In the genomic region with DNA sequence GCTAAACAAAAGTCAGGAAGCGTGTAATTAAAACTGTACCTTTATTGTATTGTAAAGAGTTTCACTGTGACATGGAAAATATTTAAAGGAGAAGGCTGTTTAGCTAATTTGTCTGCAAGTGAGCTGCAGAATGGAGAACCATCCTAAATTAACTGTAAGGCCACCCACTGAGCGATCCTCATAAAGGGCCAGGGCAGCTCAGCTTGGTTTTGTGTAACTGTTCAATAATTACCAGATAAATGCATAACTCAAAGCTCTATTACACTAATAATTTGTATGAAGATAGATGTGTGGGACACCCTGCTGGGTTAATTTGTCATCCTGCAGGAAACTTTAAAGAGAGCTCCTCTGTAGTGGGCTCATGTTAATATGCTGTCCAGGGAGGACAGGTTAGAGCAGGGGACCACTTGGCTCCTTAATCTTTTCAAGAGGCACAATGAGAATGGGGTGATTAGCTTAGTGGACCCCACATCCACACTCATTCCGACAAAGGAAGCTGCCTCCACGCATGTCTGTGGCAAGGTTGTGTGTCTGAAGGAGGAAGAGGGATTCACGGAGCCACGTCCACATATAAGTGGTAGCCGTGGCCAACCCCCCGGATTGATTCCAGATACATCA, we compare ENCODE assay signal across 20 mouse cellular contexts.
DNase-seq lines count a peak whose midpoint lies in the region; ATAC-seq lines count a peak whose summit lies in the region.
"Had no signal": no experiment of that assay in that cellular context is flagged by ENCODE, and none has a peak within 500 bp of the region (broad histone marks: within the 10 kb centered on the region; RNA-seq: fewer than 3 reads in every experiment).

No protein-coding gene starts in this region.

- 0 out of 2 replicates have a peak, but pooled peaks cover 7% of the 10 kb centered on the region for H3K36me3 ChIP-seq in hindbrain, embryonic 12.5 days
- no peaks in the 10 kb centered on the region for H3K36me3 ChIP-seq in hindbrain, embryonic 10.5 days
- H3K36me3 ChIP-seq in embryonic facial prominence, embryonic 10.5 days (replicated peaks) = no peaks in the 10 kb centered on the region
- no peaks in the 10 kb centered on the region for H3K36me3 ChIP-seq in hindbrain, embryonic 16.5 days (ENCODE audit: control insufficient read depth, insufficient read depth, low read length)
- no peaks in the 10 kb centered on the region for H3K36me3 ChIP-seq in neural tube, embryonic 15.5 days
- H3K36me3 ChIP-seq: intestine, embryonic 15.5 days had no signal

- 80% methylated on average over 8 of the region's 8 CpGs for WGBS in hindbrain, embryonic 12.5 days
- WGBS in hindbrain, embryonic 10.5 days = 90% methylated on average over 8 of the region's 8 CpGs
- WGBS in embryonic facial prominence, embryonic 10.5 days = 87% methylated on average over 8 of the region's 8 CpGs
- WGBS in hindbrain, embryonic 16.5 days = 66% methylated on average over 8 of the region's 8 CpGs
- WGBS in neural tube, embryonic 15.5 days = 44% methylated on average over 8 of the region's 8 CpGs

- no peak overlapping the region for H3K4me3 ChIP-seq in hindbrain, embryonic 12.5 days
- no peak overlapping the region for H3K4me3 ChIP-seq in hindbrain, embryonic 10.5 days
- no peak overlapping the region for H3K4me3 ChIP-seq in embryonic facial prominence, embryonic 10.5 days
- no peak overlapping the region for H3K4me3 ChIP-seq in hindbrain, embryonic 16.5 days (ENCODE audit: low read length)
- no peak overlapping the region for H3K4me3 ChIP-seq in neural tube, embryonic 15.5 days (replicated peaks)
- H3K4me3 ChIP-seq: embryonic facial prominence, embryonic 13.5 days; intestine, embryonic 15.5 days; left cerebral cortex, adult 2 months had no signal

- H3K4me1 ChIP-seq in hindbrain, embryonic 12.5 days = peaks cover 19% of the 10 kb centered on the region
- H3K4me1 ChIP-seq in hindbrain, embryonic 10.5 days (replicated peaks) = peaks cover 23% of the 10 kb centered on the region
- H3K4me1 ChIP-seq in embryonic facial prominence, embryonic 10.5 days = peaks cover 21% of the 10 kb centered on the region
- peaks cover 5% of the 10 kb centered on the region for H3K4me1 ChIP-seq in hindbrain, embryonic 16.5 days (ENCODE audit: control insufficient read depth, insufficient read depth, low read depth, low read length)
- peaks cover 21% of the 10 kb centered on the region for H3K4me1 ChIP-seq in neural tube, embryonic 15.5 days

- peak; percentile 30; the same call in 1 of the 2 replicates for ATAC-seq in hindbrain, embryonic 12.5 days (ENCODE audit: low FRiP score)
- 0 out of 2 replicates have a peak, but pooled peaks have one; percentile 23 for ATAC-seq in hindbrain, embryonic 16.5 days
- ATAC-seq in neural tube, embryonic 15.5 days (ENCODE audit: low FRiP score) = peak; percentile 39
- ATAC-seq: forebrain, postnatal 0 days; liver, postnatal 0 days had no signal

- DNase-seq in hindbrain, embryonic 10.5 days (ENCODE audit: low spot score) = no peak
- peak; percentile 9 for DNase-seq in embryonic facial prominence, embryonic 10.5 days (ENCODE audit: low spot score)
- no peak for DNase-seq in lung, adult 18-20 months
- no peak for DNase-seq in adrenal gland, adult 18-20 months (ENCODE audit: low spot score in 2 of 2)
- DNase-seq: adrenal gland, postnatal 10 days; cerebellum, adult 9-10 months; forebrain, postnatal 0 days; gastrocnemius, postnatal 10 days; liver; liver, postnatal 0 days; spleen, adult 18-20 months; thymus, postnatal 36 days had no signal

- H3K27ac ChIP-seq in hindbrain, embryonic 12.5 days = no peak overlapping the region; the same call in 1 of the 2 replicates
- H3K27ac ChIP-seq in hindbrain, embryonic 10.5 days = no peak overlapping the region
- no peak overlapping the region for H3K27ac ChIP-seq in embryonic facial prominence, embryonic 10.5 days (replicated peaks)
- no peak overlapping the region for H3K27ac ChIP-seq in hindbrain, embryonic 16.5 days (ENCODE audit: low read depth, low read length)
- 0 out of 2 replicates have a peak overlapping the region, but pooled peaks have one; percentile 28 for H3K27ac ChIP-seq in neural tube, embryonic 15.5 days (replicated peaks)
- H3K27ac ChIP-seq: embryonic facial prominence, embryonic 13.5 days; intestine, embryonic 15.5 days; kidney, postnatal 0 days; left cerebral cortex, adult 2 months had no signal

- H3K9me3 ChIP-seq in hindbrain, embryonic 12.5 days (replicated peaks) = no peaks in the 10 kb centered on the region
- no peaks in the 10 kb centered on the region for H3K9me3 ChIP-seq in hindbrain, embryonic 10.5 days
- H3K9me3 ChIP-seq in embryonic facial prominence, embryonic 10.5 days = no peaks in the 10 kb centered on the region
- no peaks in the 10 kb centered on the region; the same call in 1 of the 2 replicates for H3K9me3 ChIP-seq in hindbrain, embryonic 16.5 days (ENCODE audit: control insufficient read depth, low read length)
- no peaks in the 10 kb centered on the region for H3K9me3 ChIP-seq in neural tube, embryonic 15.5 days (replicated peaks)
- H3K9me3 ChIP-seq: intestine, embryonic 15.5 days had no signal

- H3K4me2 ChIP-seq in hindbrain, embryonic 12.5 days (replicated peaks) = no peak overlapping the region
- H3K4me2 ChIP-seq in hindbrain, embryonic 16.5 days (ENCODE audit: low read length) = no peak overlapping the region
- H3K4me2 ChIP-seq in neural tube, embryonic 15.5 days = no peak overlapping the region
- H3K4me2 ChIP-seq: embryonic facial prominence, embryonic 13.5 days; intestine, embryonic 15.5 days; midbrain, embryonic 11.5 days had no signal

- no peaks in the 10 kb centered on the region for H3K27me3 ChIP-seq in hindbrain, embryonic 12.5 days
- H3K27me3 ChIP-seq in hindbrain, embryonic 10.5 days (ENCODE audit: insufficient read depth, poor library complexity, severe bottlenecking) = no peaks in the 10 kb centered on the region
- no peaks in the 10 kb centered on the region for H3K27me3 ChIP-seq in embryonic facial prominence, embryonic 10.5 days (replicated peaks; ENCODE audit: low read depth, poor library complexity, severe bottlenecking)
- H3K27me3 ChIP-seq in hindbrain, embryonic 16.5 days (replicated peaks; ENCODE audit: control insufficient read depth, insufficient read depth, low read length) = no peaks in the 10 kb centered on the region
- no peaks in the 10 kb centered on the region for H3K27me3 ChIP-seq in neural tube, embryonic 15.5 days (replicated peaks)
- H3K27me3 ChIP-seq: embryonic facial prominence, embryonic 13.5 days; intestine, embryonic 15.5 days had no signal

- H3K9ac ChIP-seq in hindbrain, embryonic 12.5 days = no peak overlapping the region
- H3K9ac ChIP-seq in hindbrain, embryonic 16.5 days (ENCODE audit: low read depth, low read length) = no peak overlapping the region
- no peak overlapping the region for H3K9ac ChIP-seq in neural tube, embryonic 15.5 days (replicated peaks)
- H3K9ac ChIP-seq: embryonic facial prominence, embryonic 13.5 days; forebrain, postnatal 0 days; intestine, embryonic 15.5 days; liver, postnatal 0 days had no signal
